Mouse (Mus musculus) E14TG2a.4 (cell line): Measurements from ENCODE around the gene 1500009L16Rik.

Source experiments
- CTCF ChIP-seq: conservative IDR thresholded peaks from 2 replicates; pipeline ENCODE4 v1.5.1; 2014; ENCODE audit warnings: low read length
- POU5F1 ChIP-seq: IDR thresholded peaks from 2 replicates; pipeline ENCODE4 v1.6.1; 2014; ENCODE audit warnings: low read length, borderline replicate concordance

GRCm38 (mm10) chr10:83753056-83753455, 30.4 kb downstream of the 1500009L16Rik start:
- TF ChIP-seq CTCF, result no peak
- no peak for TF ChIP-seq POU5F1
